Mouse (Mus musculus) embryonic facial prominence, embryonic 12.5 days (tissue): ENCODE measurements at regions not wholly inside any gene's neighbourhood (a gene's known extent, or its start where the extent isn't known, plus 50 kb on each side); places are given as distances from the start of the nearest gene placed in this dataset.

Experiments
- ATAC-seq: fragments of 200-750 bp; cut with Nextera tagmentation; 2 replicates; pipeline ENCODE4 v1.8.0; 2017; ENCODE audit not compliant: insufficient number of reproducible peaks, insufficient read depth, low FRiP score, low TSS enrichment
- H3K27ac ChIP-seq: fragments of 300-500 bp; sonication (generic); 2 replicates; pipeline ENCODE4 v1.5.1; 2016; ENCODE audit warnings: mild to moderate bottlenecking
- H3K27me3 ChIP-seq: fragments of 300-500 bp; sonication (generic); 2 replicates; pipeline ENCODE4 v1.6.1; 2016; ENCODE audit warnings: mild to moderate bottlenecking, moderate library complexity
- H3K36me3 ChIP-seq: fragments of 300-500 bp; sonication (generic); 2 replicates; pipeline ENCODE4 v1.6.1; 2016; ENCODE audit warnings: mild to moderate bottlenecking
- H3K4me1 ChIP-seq: fragments of 300-500 bp; sonication (generic); 2 replicates; pipeline ENCODE4 v1.6.1; 2016
- H3K4me2 ChIP-seq: fragments of 300-500 bp; sonication (generic); replicated peaks from 2 replicates; pipeline ENCODE4 v1.6.1; 2016; ENCODE audit warnings: mild to moderate bottlenecking, moderate library complexity
- H3K4me3 ChIP-seq: fragments of 300-500 bp; sonication (generic); 2 replicates; pipeline ENCODE4 v1.5.1; 2016; ENCODE audit warnings: mild to moderate bottlenecking
- H3K9ac ChIP-seq: fragments of 300-500 bp; sonication (generic); 2 replicates; pipeline ENCODE4 v1.6.1; 2016; ENCODE audit warnings: mild to moderate bottlenecking, moderate library complexity
- H3K9me3 ChIP-seq: fragments of 300-500 bp; sonication (generic); 2 replicates; pipeline ENCODE4 v1.6.1; 2016; ENCODE audit warnings: mild to moderate bottlenecking, moderate library complexity
- WGBS: fragments of 180-500 bp; shearing (Covaris S2); methylation state at CpG from one replicate; pipeline ENCODE4 v1.1.7; 2016; 5-methylcytosine and 5-hydroxymethylcytosine counted together

GRCm38 (mm10) chr15:31855188-31855587 is 253.5 kb downstream of the Fam173b start:
- Histone ChIP-seq H3K4me3 (no peak overlapping the region), H3K27me3 (no peaks in the 10 kb centered on the region), H3K9ac (no peak overlapping the region), H3K9me3 (no peaks in the 10 kb centered on the region), H3K4me1 (no peaks in the 10 kb centered on the region; the same call in 1 of the 2 replicates), H3K27ac (no peak overlapping the region), H3K4me2 (no peak overlapping the region), H3K36me3 (no peaks in the 10 kb centered on the region)
- ATAC-seq, result no peak
- WGBS, result 24% methylated on average over 3 of the region's 3 CpGs

- H3K27me3 ChIP-seq, result no peaks in the 10 kb centered on the region
- no peak overlapping the region for H3K9ac ChIP-seq
- H3K36me3 ChIP-seq, result no peaks in the 10 kb centered on the region
- H3K4me2 ChIP-seq, result no peak overlapping the region
- no peak for ATAC-seq
- no peaks in the 10 kb centered on the region for H3K4me1 ChIP-seq
- no peaks in the 10 kb centered on the region for H3K9me3 ChIP-seq
- WGBS, result 77% methylated on average over 3 of the region's 3 CpGs
- H3K4me3 ChIP-seq, result no peak overlapping the region
- no peak overlapping the region for H3K27ac ChIP-seq
Measured at GRCm38 (mm10) chr15:31869100-31869499, 267.4 kb downstream of the Fam173b start.

- 0 out of 2 replicates have a peak, but pooled peaks have one; percentile 60 for ATAC-seq
- no peak overlapping the region for H3K9ac ChIP-seq
- H3K36me3 ChIP-seq, result no peaks in the 10 kb centered on the region
- H3K4me1 ChIP-seq, result no peaks in the 10 kb centered on the region
- H3K4me3 ChIP-seq, result no peak overlapping the region
- WGBS, result 41% methylated on average over 14 of the region's 14 CpGs
- H3K27ac ChIP-seq, result no peak overlapping the region
- H3K4me2 ChIP-seq, result no peak overlapping the region
- H3K27me3 ChIP-seq, result no peaks in the 10 kb centered on the region
- H3K9me3 ChIP-seq, result no peaks in the 10 kb centered on the region
Measured at GRCm38 (mm10) chr15:31869673-31870417, 268.2 kb downstream of the Fam173b start.

- no peaks in the 10 kb centered on the region for H3K36me3 ChIP-seq
- 83% methylated on average over 2 of the region's 2 CpGs for WGBS
- H3K27ac ChIP-seq, result no peak overlapping the region
- H3K27me3 ChIP-seq, result no peaks in the 10 kb centered on the region
- H3K4me3 ChIP-seq, result no peak overlapping the region
- H3K9ac ChIP-seq, result no peak overlapping the region
- no peaks in the 10 kb centered on the region for H3K9me3 ChIP-seq
- no peak for ATAC-seq
- no peak overlapping the region for H3K4me2 ChIP-seq
- H3K4me1 ChIP-seq, result no peaks in the 10 kb centered on the region
Measured at GRCm38 (mm10) chr15:31875436-31875835, 273.8 kb downstream of the Fam173b start.

GRCm38 (mm10) chr15:31880479-31880878 is 278.8 kb downstream of the Fam173b start:
- 87% methylated on average over 9 of the region's 9 CpGs for WGBS
- ATAC-seq, result no peak

GRCm38 (mm10) chr15:31882331-31882730 is 280.7 kb downstream of the Fam173b start:
- ATAC-seq, result no peak
- H3K36me3 ChIP-seq, result no peaks in the 10 kb centered on the region
- H3K4me2 ChIP-seq, result no peak overlapping the region
- H3K27ac ChIP-seq, result no peak overlapping the region
- no peak overlapping the region for H3K9ac ChIP-seq
- no peak overlapping the region for H3K4me3 ChIP-seq
- WGBS, result 60% methylated on average over 5 of the region's 5 CpGs
- no peaks in the 10 kb centered on the region for H3K9me3 ChIP-seq
- H3K4me1 ChIP-seq, result no peaks in the 10 kb centered on the region
- H3K27me3 ChIP-seq, result no peaks in the 10 kb centered on the region

More at GRCm38 (mm10) chr15:31880479-31880878, 278.8 kb downstream of the Fam173b start:
- H3K9ac ChIP-seq, result no peak overlapping the region
- no peak overlapping the region for H3K27ac ChIP-seq
- no peak overlapping the region for H3K4me3 ChIP-seq
- no peaks in the 10 kb centered on the region for H3K36me3 ChIP-seq
- H3K4me1 ChIP-seq, result no peaks in the 10 kb centered on the region
- no peaks in the 10 kb centered on the region for H3K27me3 ChIP-seq
- no peaks in the 10 kb centered on the region for H3K9me3 ChIP-seq
- no peak overlapping the region for H3K4me2 ChIP-seq

GRCm38 (mm10) chr15:31883516-31883915 is 281.9 kb downstream of the Fam173b start:
- Histone ChIP-seq H3K27me3 (no peaks in the 10 kb centered on the region), H3K36me3 (no peaks in the 10 kb centered on the region), H3K9me3 (no peaks in the 10 kb centered on the region), H3K9ac (no peak overlapping the region), H3K4me3 (no peak overlapping the region), H3K27ac (no peak overlapping the region), H3K4me1 (no peaks in the 10 kb centered on the region), H3K4me2 (no peak overlapping the region)
- no peak for ATAC-seq
- 75% methylated on average over 9 of the region's 9 CpGs for WGBS

GRCm38 (mm10) chr15:31898904-31899650 is 278.0 kb upstream of the Tas2r119 start:
- no peak overlapping the region for H3K9ac ChIP-seq
- no peaks in the 10 kb centered on the region for H3K4me1 ChIP-seq
- H3K4me2 ChIP-seq, result no peak overlapping the region
- H3K4me3 ChIP-seq, result no peak overlapping the region
- no peak overlapping the region for H3K27ac ChIP-seq
- no peak for ATAC-seq
- no peaks in the 10 kb centered on the region for H3K27me3 ChIP-seq
- no peaks in the 10 kb centered on the region for H3K36me3 ChIP-seq
- 76% methylated on average over 13 of the region's 13 CpGs for WGBS
- no peaks in the 10 kb centered on the region for H3K9me3 ChIP-seq

- WGBS, result 66% methylated on average over 4 of the region's 4 CpGs
- no peak overlapping the region for H3K27ac ChIP-seq
Measured at GRCm38 (mm10) chr15:31900325-31900724, 276.8 kb upstream of the Tas2r119 start.

GRCm38 (mm10) chr15:31908432-31908831 is 268.7 kb upstream of the Tas2r119 start:
- no peak overlapping the region for H3K4me2 ChIP-seq
- ATAC-seq, result no peak
- 90% methylated on average over 9 of the region's 9 CpGs for WGBS
- H3K9ac ChIP-seq, result no peak overlapping the region
- H3K36me3 ChIP-seq, result no peaks in the 10 kb centered on the region
- H3K4me3 ChIP-seq, result no peak overlapping the region
- no peak overlapping the region for H3K27ac ChIP-seq
- no peaks in the 10 kb centered on the region for H3K4me1 ChIP-seq
- H3K9me3 ChIP-seq, result no peaks in the 10 kb centered on the region
- no peaks in the 10 kb centered on the region for H3K27me3 ChIP-seq

More at GRCm38 (mm10) chr15:31900325-31900724, 276.8 kb upstream of the Tas2r119 start:
- Histone ChIP-seq H3K9ac (no peak overlapping the region), H3K9me3 (no peaks in the 10 kb centered on the region), H3K36me3 (no peaks in the 10 kb centered on the region), H3K27me3 (no peaks in the 10 kb centered on the region), H3K4me3 (no peak overlapping the region), H3K4me1 (no peaks in the 10 kb centered on the region), H3K4me2 (no peak overlapping the region)
- ATAC-seq, result no peak

- Histone ChIP-seq H3K9me3 (no peaks in the 10 kb centered on the region), H3K4me3 (no peak overlapping the region), H3K27ac (no peak overlapping the region), H3K4me1 (no peaks in the 10 kb centered on the region), H3K4me2 (no peak overlapping the region), H3K9ac (no peak overlapping the region), H3K36me3 (no peaks in the 10 kb centered on the region), H3K27me3 (no peaks in the 10 kb centered on the region)
- no peak for ATAC-seq
- 89% methylated on average over 3 of the region's 3 CpGs for WGBS
Measured at GRCm38 (mm10) chr15:31911978-31912377, 265.1 kb upstream of the Tas2r119 start.

- Histone ChIP-seq H3K27me3 (no peaks in the 10 kb centered on the region), H3K36me3 (no peaks in the 10 kb centered on the region), H3K9me3 (0 out of 2 replicates have a peak, but pooled peaks cover 2% of the 10 kb centered on the region), H3K9ac (no peak overlapping the region), H3K4me3 (no peak overlapping the region), H3K27ac (no peak overlapping the region), H3K4me2 (no peak overlapping the region), H3K4me1 (no peaks in the 10 kb centered on the region)
- 79% methylated on average over 3 of the region's 3 CpGs for WGBS
- no peak for ATAC-seq
Measured at GRCm38 (mm10) chr15:31921485-31921884, 255.6 kb upstream of the Tas2r119 start.
